Mouse (Mus musculus) kidney, adult 2 months (tissue): ENCODE results near the gene Zmiz1. TPM values are rescaled to one million over a fixed set of nuclear protein-coding genes. Genes with fewer than 3 reads are reported as not detected.

Source experiments
- DNase-seq: peaks from one replicate; pipeline ENCODE4 v3.0.0; 2021
- H3K27ac ChIP-seq: fragments of 200-500 bp; 2 replicates; pipeline ENCODE4 v1.5.1; 2012; ENCODE audit warnings: low read depth, low read length, control low read depth, inconsistent platforms; ENCODE audit not compliant: insufficient read depth
- H3K27me3 ChIP-seq: fragments of 200-500 bp; replicated peaks from 2 replicates; pipeline ENCODE4 v1.6.1; 2012; ENCODE audit warnings: mild to moderate bottlenecking, moderate library complexity, low read length, inconsistent platforms; ENCODE audit not compliant: control insufficient read depth, insufficient read depth
- H3K36me3 ChIP-seq: fragments of 200-500 bp; 2 replicates; pipeline ENCODE4 v1.6.1; 2012; ENCODE audit warnings: mild to moderate bottlenecking, moderate library complexity, low read length, inconsistent platforms; ENCODE audit not compliant: control insufficient read depth, insufficient read depth
- H3K4me1 ChIP-seq: fragments of 200-500 bp; 2 replicates; pipeline ENCODE4 v1.6.1; 2011; ENCODE audit warnings: low read length; ENCODE audit not compliant: control insufficient read depth, insufficient read depth
- H3K4me3 ChIP-seq: fragments of 200-500 bp; 2 replicates; pipeline ENCODE4 v1.5.1; 2011; ENCODE audit warnings: mild to moderate bottlenecking, low read depth, low read length, control low read depth; ENCODE audit not compliant: insufficient read depth
- CTCF ChIP-seq: fragments of 200-500 bp; conservative IDR thresholded peaks from 2 replicates; pipeline ENCODE4 v1.5.1; 2011; ENCODE audit warnings: low read depth, mild to moderate bottlenecking, control low read depth, low read length, moderate library complexity, mixed read lengths; ENCODE audit not compliant: insufficient read depth, insufficient read length
- POLR2A ChIP-seq: fragments of 200-500 bp; IDR thresholded peaks from one replicate; pipeline ENCODE4 v1.6.1; 2011; ENCODE audit warnings: low read depth, low read length, control low read depth
- WGBS: fragments of 180-500 bp; shearing (Covaris S2); methylation state at CpG from one replicate; pipeline ENCODE4 v1.1.7; 2018; 5-methylcytosine and 5-hydroxymethylcytosine counted together
- polyA plus RNA-seq: library from polyadenylated mRNA; depleted of rRNA; stranded (reverse); fragments of >200 nt; gene quantifications from 2 replicates; pipeline ENCODE4 v1.2.3, GENCODE M21; 2012

Zmiz1 gene
- polyA plus RNA-seq, 1 experiment: 42.6 TPM

- Histone ChIP-seq H3K27ac (peak overlapping the region; percentile 97), H3K27me3 (no peaks in the 10 kb centered on the region), H3K36me3 (no peaks in the 10 kb centered on the region), H3K4me3 (peak overlapping the region; percentile 97), H3K4me1 (peaks cover 49% of the 10 kb centered on the region)
- TF ChIP-seq POLR2A (no peak), CTCF (no peak)
- peak; percentile 51 for DNase-seq
- WGBS: 4% methylated on average over 12 of the region's 12 CpGs
Observed at GRCm38 (mm10) chr14:25461676-25462385, 2.8 kb downstream of the Zmiz1 start.

- DNase-seq: peak; percentile 4
- WGBS: 5% methylated on average over 1 of the region's 1 CpGs
- Histone ChIP-seq H3K36me3 (no peaks in the 10 kb centered on the region), H3K4me3 (no peak overlapping the region), H3K4me1 (peaks cover 59% of the 10 kb centered on the region), H3K27me3 (no peaks in the 10 kb centered on the region), H3K27ac (peak overlapping the region; percentile 59; the same call in 1 of the 2 replicates)
- TF ChIP-seq POLR2A (no peak), CTCF (no peak)
Observed at GRCm38 (mm10) chr14:25462975-25463374, 4.0 kb downstream of the Zmiz1 start.

- peak; percentile 93 for DNase-seq
- Histone ChIP-seq H3K4me3 (no peak overlapping the region), H3K36me3 (no peaks in the 10 kb centered on the region), H3K4me1 (peaks cover 68% of the 10 kb centered on the region), H3K27me3 (no peaks in the 10 kb centered on the region), H3K27ac (peak overlapping the region; percentile 59; the same call in 1 of the 2 replicates)
- WGBS: 10% methylated on average over 9 of the region's 9 CpGs
- TF ChIP-seq CTCF: no peak
- no peak for TF ChIP-seq POLR2A
Observed at GRCm38 (mm10) chr14:25463919-25464318, 4.9 kb downstream of the Zmiz1 start.

GRCm38 (mm10) chr14:25464611-25465307 is 5.8 kb downstream of the Zmiz1 start:
- H3K27me3 ChIP-seq: no peaks in the 10 kb centered on the region
- no peak for TF ChIP-seq POLR2A
- no peak for TF ChIP-seq CTCF
- H3K36me3 ChIP-seq: no peaks in the 10 kb centered on the region
- H3K4me3 ChIP-seq: no peak overlapping the region
- peak overlapping the region; percentile 96 for H3K27ac ChIP-seq
- 41% methylated on average over 8 of the region's 8 CpGs for WGBS
- H3K4me1 ChIP-seq: peaks cover 76% of the 10 kb centered on the region
- DNase-seq: peak; percentile 42

- Histone ChIP-seq H3K4me1 (peaks cover 91% of the 10 kb centered on the region), H3K36me3 (no peaks in the 10 kb centered on the region), H3K27ac (peak overlapping the region; percentile 96), H3K27me3 (no peaks in the 10 kb centered on the region), H3K4me3 (no peak overlapping the region)
- TF ChIP-seq POLR2A: no peak
- no peak for TF ChIP-seq CTCF
- 15% methylated on average over 4 of the region's 4 CpGs for WGBS
- DNase-seq: peak; percentile 94
Observed at GRCm38 (mm10) chr14:25466361-25466760, 7.4 kb downstream of the Zmiz1 start.

- Histone ChIP-seq H3K4me3 (no peak overlapping the region), H3K27ac (peak overlapping the region; percentile 84), H3K27me3 (no peaks in the 10 kb centered on the region), H3K36me3 (no peaks in the 10 kb centered on the region), H3K4me1 (peaks cover 96% of the 10 kb centered on the region)
- DNase-seq: peak; percentile 74
- no peak for TF ChIP-seq CTCF
- 32% methylated on average over 10 of the region's 10 CpGs for WGBS
Observed at GRCm38 (mm10) chr14:25467911-25468668, 9.1 kb downstream of the Zmiz1 start.

- Histone ChIP-seq H3K36me3 (no peaks in the 10 kb centered on the region), H3K27me3 (no peaks in the 10 kb centered on the region), H3K4me1 (peaks cover 96% of the 10 kb centered on the region), H3K4me3 (no peak overlapping the region), H3K27ac (peak overlapping the region; percentile 84)
- no peak for TF ChIP-seq POLR2A
- TF ChIP-seq CTCF: no peak; the same call in 1 of the 2 replicates
- 44% methylated on average over 7 of the region's 7 CpGs for WGBS
- no peak for DNase-seq
Observed at GRCm38 (mm10) chr14:25468891-25469529, 10.0 kb downstream of the Zmiz1 start.
